Mouse (Mus musculus) E14TG2a.4 (cell line): ENCODE measurements around the gene Slc25a19.

Experiments
- CTCF ChIP-seq: conservative IDR thresholded peaks from 2 replicates; pipeline ENCODE4 v1.5.1; 2014; ENCODE audit warnings: low read length
- POU5F1 ChIP-seq: IDR thresholded peaks from 2 replicates; pipeline ENCODE4 v1.6.1; 2014; ENCODE audit warnings: low read length, borderline replicate concordance

DNA sequence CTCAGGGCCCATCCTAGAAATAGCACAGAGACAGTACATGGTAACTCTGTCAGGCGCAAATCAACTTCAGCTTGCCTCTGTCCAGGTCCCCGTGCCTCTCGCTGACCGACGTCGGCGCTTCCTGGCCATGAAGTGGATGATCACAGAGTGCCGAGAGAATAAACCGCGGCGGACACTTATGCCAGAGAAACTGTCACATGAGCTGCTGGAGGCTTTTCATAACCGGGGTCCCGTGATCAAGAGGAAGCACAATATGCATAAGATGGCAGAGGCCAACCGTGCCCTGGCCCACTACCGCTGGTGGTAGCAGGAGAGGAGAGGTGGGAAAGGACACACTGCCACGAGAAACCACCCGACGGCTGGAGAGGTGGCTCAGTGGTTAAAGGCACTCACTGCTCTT lies 21.4 kb downstream of the Slc25a19 start:
- TF ChIP-seq CTCF, result no peak
- no peak for TF ChIP-seq POU5F1
